Mouse (Mus musculus) cerebellum, adult 2 months (tissue): ENCODE measurements around the gene Gm6408.
"Not testable (repeated sequence)": the region's sequence is repeated elsewhere in the genome, so short reads cannot be mapped to it uniquely, and the experiment has no call there.

ENCODE experiments used
- CTCF ChIP-seq: fragments of 200-500 bp; IDR thresholded peaks from 2 replicates; pipeline ENCODE4 v1.5.1; 2011; ENCODE audit warnings: low read depth, mild to moderate bottlenecking, control low read depth, low read length, moderate library complexity, borderline replicate concordance; ENCODE audit not compliant: insufficient read depth
- POLR2A ChIP-seq: fragments of 200-500 bp; IDR thresholded peaks from 2 replicates; pipeline ENCODE4 v1.6.1; 2011; ENCODE audit warnings: low read length, control low read depth, borderline replicate concordance; ENCODE audit not compliant: insufficient read depth

- TF ChIP-seq CTCF, POLR2A: not testable (repeated sequence)
Measured at GRCm38 (mm10) chr5:146481665-146482064, at the start of gene Gm6408.
